Mouse (Mus musculus): ENCODE measurements around the gene Slc46a3.

- TF ChIP-seq MAFK (IDR thresholded peaks at IDR 0.05; ENCODE audit: insufficient read depth, low read depth, low read length), result no peak
- TF ChIP-seq ZNF384 (IDR thresholded peaks at IDR 0.05; ENCODE audit: low read depth, low read length), result no peak
- TF ChIP-seq ZC3H11A (IDR thresholded peaks at IDR 0.05; ENCODE audit: borderline replicate concordance, low read depth, low read length), result no peak
- TF ChIP-seq CHD2 (IDR thresholded peaks at IDR 0.05; ENCODE audit: low read depth, low read length), result no peak
- TF ChIP-seq HCFC1 (IDR thresholded peaks at IDR 0.05; ENCODE audit: borderline replicate concordance, insufficient read depth, low read length), result no peak
Observed at GRCm38 (mm10) chr5:147907851-147908250, 13.2 kb upstream of the Slc46a3 start.
